Mouse (Mus musculus) urinary bladder, postnatal 36 days (tissue): ENCODE data around the gene Selenos.
"Not testable (repeated sequence)": the region's sequence is repeated elsewhere in the genome, so short reads cannot be mapped to it uniquely, and the experiment has no call there.

Experiments used
- DNase-seq, 2 experiments: peaks; one replicate each; pipeline ENCODE4 v3.0.0; 2022; ENCODE audit warnings: low spot score in 2 of 2, mixed read lengths in 1 of 2

The Selenos gene

DNA sequence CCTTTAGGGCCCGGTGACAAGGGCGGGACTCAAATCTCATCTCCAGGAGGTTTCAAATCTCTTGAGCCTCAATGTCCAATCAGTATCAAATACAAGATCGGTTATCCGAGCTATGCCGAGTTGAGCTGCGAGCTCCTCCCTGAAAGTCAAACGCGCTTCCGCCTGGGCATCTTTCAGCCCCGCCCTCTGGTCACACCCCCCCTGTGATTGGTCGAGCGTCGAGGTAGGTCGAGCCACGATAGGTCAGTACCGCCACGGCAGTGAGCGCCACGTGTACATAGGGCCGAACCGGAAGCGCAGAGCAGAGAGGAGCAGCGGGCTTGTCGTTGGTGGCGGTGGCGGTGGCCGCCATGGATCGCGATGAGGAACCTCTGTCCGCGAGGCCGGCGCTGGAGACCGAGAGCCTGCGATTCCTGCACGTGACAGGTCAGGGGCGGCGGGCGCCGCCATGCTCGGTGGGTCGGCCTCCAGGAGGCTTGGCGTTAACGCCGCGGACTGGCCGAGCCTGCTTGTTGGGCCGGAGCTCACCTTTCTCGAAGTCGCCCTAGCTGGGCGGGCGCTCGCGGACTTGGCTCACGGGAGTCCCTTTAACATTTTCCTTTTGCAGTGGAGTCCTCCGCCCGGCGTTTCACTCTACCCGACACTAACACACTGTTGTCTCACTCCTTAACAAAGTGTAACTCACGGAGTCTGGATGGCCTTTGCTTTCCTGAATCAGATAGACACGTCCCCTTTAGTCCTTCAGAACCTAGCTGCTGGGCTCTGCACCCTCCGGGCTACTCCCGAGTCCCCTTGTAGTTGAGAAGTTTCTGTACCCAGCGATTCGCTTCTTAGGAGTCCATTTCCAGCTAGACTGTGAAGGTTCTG, at the start of gene Selenos:
Selenos (plus strand) TSS at position 286 of the 867 bp plus-strand sequence.
- peak; percentile 95 to 97 for DNase-seq

DNA sequence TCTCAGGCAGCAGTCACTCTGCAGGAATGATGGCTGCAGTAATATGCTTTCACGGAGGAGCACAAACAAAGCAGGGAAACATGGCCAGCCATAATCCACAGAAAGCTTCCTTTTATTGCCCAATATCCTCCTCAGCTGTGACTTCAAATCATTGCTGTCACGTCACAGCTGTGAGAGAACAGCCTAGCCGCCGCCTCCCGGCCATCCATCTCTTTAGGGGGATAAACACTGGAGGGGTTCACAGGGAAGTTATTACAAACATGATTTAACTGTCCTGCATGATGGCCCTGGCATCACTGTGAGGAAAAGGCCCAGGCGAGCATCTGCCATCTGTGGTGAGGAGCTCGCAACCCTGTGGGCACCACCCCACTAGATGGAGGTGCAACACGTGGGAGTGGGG, 42.6 kb upstream of the Selenos start:
- DNase-seq = no peak

DNA sequence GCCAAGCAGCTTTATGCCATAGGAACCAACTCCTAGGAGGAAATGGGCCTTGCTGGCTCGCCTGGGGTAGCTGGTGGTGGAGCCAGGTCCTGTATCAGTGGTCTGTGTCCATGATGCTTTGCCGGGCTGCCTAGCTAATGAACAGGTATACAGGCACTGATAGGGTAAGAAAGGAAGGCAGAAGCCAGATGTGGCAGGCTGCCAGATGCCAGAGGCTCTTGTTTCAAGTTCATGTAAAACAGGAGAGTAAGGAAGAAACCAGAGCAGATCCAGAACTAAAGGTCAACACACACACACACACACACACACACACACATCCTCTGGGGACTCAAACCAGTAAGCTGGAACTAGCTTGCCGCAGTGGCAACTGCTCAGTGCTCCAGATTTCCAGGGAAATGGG, 41.2 kb upstream of the Selenos start:
- DNase-seq = no peak

DNA sequence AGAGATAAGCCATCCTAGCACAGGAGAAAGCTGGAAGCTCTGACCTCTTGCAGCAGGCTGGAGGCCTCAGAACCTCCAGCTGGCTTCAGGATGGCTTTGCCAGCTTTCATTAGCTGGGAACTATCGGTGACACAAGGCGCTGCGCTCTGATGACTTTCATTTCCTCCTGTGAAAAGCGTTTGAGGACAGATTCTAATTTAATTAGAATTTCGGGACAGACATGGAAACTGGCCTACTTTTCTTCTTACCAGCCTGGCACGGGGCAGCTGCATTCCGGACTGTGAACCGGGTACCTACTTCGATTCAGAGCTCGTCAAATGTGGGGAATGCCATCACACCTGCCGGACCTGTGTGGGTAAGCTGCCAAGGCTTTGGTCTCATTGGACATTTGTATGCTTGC, 40.7 kb upstream of the Selenos start:
- no peak for DNase-seq

DNA sequence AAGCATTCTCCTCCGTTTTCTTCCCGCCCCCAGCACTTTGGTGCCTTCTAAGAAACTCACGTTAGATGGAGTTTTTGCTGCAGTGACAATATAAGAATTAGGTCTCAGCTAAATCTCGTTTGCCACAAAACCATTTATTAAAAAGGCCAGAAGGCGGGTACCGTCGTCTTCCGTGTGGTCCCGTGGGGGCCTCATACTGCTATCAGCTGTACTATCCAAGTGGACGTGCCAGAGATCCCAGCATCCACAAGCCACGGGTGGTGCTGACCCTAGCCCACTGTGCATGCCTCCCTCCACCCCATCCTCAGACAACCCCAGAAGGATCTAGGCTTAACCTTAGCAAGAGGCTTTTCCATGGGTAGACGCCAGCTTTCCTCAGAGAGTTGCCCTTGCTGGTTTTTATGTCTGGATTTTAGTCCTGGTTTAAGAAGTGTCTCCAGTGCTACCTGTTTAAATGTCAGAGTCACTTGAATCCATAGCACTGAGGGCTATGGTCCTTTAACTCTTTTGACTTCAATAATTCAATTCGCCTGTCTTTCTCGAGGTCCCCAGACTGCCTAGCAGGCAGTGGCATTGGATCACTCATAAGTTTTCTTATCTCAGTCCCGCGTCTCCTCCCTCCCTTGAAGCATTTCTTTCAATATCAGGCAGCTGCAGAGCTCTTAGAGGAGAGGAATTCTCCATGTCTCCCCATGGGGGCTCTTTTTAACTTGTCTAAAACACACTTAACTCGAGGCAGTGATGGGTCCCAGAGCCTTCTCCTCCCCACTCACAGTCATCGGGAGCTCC, 39.2 kb upstream of the Selenos start:
- DNase-seq = no peak

DNA sequence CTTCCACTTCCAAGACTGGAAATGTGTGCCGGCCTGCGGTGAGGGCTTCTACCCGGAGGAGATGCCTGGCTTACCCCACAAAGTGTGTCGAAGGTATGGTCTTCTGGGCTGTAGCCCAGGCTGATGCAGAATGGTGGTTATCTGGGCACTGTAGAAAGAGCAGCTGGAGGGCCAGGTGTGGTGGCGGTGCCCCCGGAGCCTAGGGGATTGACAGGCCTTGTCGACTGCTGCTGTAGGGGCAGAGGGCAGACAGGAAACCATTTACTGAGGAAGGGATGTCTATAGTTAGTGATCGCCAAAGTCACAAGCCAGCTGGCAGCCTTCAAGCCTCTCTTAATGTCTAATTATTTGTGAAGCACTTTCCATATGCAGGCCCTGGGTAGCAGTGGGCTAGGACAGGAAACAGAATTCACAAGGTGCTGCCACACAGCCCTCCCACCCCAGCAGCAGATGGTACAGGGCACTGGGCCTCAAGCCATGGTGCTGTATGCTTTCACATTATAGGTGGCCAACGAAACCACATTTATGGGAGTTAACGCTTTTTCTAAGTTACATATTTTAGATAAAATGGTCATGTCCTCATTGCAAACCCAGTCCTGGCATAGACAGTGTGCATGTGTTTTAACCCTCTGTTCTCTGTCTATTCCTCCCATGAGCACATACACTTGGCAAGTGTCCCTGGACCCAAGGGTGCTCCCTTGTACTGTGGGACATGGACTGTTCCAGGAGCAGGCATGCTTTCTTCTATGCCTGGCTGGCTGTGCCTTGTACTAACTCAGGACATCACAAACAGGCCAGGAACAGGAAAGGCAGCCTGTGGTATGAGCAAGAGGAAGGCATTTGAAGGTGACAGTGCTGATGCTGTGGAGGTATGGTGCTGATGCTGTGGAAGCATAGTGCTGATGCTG, 35.6 kb upstream of the Selenos start, which contains the start of gene Gm45213:
Gm45213 (plus strand) TSS at position 51 of the 908 bp plus-strand sequence.
- no peak for DNase-seq

DNA sequence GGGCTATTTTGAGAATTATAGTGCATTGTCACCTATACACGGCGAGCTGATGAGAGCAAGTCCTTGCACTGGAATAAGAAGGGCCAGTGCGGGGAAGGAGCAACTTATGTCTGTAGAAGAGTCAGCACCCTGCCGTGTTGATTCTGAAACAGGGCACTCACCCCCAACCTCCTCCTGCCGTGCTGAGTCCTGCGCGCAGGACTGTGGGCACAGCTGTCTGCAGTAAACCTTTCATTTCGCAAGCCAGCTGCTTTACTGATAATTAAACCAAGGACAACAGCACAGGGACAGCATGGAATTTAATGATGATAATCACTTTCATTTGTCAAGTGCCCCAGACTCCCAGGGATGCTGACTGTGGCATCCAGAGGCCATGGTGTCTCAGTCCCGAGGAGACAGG, 34.8 kb upstream of the Selenos start:
- no peak for DNase-seq

DNA sequence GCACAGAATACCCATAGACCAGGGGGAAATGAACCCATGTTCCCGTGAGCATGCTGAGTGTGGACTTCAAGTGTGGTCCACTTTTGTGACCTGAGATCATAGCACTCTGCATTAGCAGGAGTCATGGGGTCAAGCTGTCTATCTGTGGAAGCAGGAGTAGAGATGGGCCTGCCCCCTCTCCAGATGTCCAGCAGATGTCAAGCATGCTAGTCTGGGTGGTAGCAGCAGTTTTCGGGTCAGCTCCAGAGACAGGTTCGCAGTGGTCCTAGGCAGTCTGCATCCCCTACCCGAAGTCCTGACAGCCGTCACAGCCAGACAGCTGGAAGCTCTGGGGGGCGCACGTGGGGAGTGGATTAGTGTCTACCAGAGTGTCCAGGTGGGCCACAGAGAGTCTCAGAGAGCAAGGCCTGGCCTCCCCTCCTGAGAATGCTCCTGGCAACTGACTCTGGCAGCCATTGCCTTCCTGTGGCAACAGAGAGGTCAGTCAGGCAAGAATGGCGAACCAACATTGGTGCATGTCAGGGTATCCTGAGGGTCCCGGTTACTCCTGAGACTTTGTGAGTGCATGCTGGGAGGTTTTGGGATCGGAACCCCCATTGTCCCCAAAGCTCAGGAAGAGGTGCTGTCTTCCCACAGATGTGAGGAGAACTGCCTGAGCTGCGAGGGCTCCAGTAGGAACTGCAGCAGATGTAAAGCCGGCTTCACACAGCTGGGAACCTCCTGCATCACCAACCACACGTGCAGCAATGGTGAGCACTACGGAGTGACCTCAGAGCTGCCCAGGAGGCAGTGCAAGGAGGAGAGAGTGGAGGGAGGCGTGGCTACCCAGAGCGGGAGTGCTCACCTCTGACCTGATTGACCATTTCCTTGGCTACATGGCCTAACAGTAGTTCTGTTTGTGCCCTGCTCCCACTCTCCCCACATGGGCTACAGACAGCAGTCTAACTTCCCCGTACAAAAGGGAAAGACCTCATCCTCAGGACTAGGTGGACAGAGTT, 32.2 kb upstream of the Selenos start:
- DNase-seq = peak in 1 of 2 experiments; percentile 11

DNA sequence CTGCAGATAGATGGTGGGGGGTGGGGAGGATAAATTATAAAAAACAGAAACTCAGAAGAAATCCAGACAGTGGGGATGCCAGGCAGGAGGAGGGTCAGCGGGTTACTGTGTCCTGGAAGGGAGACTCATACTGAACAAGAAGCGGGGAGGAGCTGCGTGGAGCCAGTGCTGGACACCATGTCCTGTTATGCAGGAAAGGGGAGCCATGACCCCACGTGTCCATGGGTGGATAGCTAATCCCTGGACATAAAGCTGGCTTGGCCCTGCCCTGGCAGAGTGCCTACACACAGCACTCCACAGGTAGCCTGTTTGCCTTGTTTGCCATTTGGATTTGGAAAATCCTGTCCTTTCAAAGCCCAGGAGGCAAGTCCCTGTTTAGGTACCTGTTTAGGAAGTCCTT, 31.5 kb upstream of the Selenos start:
- DNase-seq = no peak

DNA sequence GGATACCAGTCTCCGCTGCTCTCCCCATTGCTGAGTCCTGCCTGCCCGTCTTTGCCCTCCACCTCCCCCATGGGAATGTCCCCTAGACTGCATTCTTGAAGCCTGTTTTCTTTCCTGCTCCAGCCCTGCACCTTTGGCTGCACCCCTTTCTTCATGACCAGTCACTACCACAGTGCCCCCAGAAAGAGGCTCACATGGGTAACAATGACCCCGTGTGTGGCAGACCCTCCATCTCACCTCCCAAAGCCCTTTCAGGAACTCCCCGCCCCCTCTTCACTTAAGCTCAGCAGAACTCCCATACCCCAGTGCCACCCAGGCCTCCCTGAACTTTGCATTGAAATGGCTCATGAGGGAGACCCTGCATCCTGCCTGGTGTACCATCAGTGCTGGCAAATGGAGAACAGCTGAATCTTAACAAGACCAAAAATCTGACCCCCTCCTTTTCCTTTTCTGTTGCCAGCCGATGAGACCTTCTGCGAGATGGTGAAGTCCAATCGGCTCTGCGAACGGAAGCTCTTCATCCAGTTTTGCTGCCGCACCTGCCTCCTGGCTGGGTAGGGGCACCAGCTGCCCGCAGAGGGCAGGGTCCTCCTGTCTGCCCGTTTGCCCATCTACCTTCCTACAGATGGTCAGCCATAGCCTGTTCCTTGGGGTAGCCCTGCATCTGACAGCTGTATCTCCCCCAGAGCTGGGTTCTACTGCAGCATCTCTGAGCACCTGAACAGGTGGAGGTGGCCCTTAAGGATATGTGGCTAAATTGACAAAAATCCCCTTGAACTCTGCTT, 30.8 kb upstream of the Selenos start:
- DNase-seq = no peak

DNA sequence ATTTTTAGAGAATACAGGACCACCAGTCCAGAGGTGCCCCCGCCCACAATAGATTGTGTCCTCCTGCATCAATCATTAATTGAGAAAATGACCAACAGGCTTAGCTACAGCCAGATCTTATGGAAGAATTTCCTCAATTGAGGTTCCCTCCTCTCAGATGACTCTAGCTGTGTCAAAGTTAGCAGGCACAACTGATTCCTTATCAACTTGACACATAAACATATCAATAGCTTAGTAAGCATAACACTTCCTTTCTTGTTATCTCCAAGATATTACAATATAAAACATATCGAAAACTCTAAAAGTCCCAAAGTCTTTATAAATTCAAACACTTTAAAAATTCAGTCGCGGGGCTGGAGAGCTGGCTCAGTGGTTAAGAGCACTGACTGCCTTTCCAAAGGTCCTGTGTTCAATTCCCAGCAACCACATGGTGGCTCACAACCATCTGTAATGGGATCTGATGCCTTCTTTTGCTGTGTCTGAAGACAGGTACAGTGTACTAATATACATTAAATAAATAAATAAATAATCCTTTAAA, 25.4 kb upstream of the Selenos start:
- no peak for DNase-seq

DNA sequence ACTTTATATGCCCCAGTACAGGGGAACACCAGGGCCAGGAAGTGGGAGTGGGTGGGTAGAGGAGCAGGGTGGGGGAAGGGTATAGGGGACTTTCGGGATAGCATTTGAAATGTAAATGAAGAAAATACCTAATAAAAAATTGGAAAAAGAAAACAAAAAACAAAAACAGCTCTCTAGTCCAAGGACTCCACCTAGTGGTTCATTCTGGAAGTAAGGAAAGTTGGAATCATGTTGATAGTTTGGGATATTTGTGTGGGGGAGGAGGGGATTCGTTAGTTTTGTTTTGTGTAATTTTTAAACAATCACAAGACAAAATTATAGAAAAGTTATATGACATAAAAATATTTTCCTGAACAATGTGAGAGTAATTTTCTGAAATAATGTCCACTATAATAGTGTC, 24.1 kb upstream of the Selenos start:
- DNase-seq = not testable (repeated sequence)

DNA sequence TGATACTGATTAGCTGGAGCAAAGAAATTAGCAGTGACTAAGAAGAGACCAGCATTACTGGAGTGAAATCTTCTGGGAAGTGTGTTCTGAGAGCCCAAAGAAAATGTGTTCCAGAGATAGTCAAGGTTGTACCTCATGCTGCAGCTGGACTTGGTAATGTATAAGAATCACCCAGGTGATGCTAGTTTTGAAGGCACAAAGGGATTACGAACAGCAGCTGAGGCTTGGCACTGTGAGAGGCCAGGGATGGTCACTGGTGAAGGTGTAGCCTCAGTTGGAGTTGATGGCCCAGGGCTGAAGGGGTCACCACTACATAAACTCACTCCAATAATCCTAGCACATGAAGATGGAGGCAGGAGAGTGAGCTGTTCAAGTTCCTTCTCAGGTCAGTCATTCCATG, 20.7 kb upstream of the Selenos start, which contains the start of gene Snrpa1:
Snrpa1 (plus strand) TSS at position 301 of the 400 bp plus-strand sequence.
- DNase-seq = no peak

DNA sequence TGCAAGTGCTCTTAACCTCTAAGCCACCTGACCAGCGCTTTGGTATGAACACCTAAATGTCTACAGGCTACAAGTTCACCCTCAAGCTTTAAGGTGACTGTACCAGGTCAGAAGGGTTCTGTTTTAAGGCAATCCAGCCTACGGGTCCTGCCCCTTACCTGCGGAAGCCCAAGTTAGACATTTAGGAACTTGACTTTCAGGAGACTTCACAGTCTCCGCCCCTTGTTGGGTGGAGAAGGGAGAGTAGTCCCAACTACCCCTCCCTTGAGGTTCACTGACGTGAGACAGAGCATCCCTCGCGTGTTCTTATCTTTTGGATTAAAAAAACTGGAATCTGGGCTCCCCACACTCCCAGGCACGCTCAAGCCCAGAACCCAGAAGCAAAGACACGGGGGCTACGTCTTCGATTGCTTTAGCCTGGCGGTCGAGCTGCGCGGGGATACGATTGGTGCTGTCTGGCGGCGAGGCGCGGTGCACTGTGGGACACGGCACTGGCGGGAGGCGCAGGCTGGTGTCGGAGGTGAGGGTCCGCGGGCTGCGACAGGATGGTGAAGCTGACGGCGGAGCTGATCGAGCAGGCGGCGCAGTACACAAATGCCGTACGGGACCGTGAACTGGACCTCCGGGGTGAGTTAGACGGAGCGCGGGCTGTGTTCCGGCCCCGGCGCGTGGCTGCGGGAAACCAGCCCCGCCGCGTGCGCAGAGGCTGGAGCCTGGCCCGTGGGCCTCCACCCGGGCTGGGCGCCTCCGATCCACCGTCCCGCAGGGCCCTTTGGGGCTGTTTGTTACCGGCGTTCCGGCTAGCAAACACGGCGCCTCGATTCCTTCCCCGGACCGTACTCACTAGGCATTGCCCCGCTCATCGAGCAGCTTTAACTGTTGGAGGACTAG, 19.1 kb upstream of the Selenos start:
- peak; percentile 84 to 87 for DNase-seq

DNA sequence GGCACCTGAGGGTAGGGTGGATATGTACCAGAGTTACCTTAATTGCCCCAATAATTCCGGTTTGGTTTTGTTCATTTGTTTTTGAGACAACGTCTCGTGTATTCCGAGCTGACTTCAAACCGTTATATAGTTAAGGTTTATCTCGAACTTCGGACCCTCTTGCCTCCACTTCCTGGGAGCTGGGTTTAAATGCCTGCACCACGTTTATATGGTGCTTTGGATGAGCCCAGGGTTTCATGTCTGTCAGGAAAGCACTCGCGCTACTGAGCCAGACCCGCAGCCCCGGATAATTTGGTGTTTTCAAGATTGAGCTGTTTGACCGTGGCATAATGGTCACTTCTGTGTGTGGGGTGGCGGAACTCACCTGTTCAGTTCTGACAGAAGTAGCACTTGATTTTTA, 18.4 kb upstream of the Selenos start:
- no peak for DNase-seq

DNA sequence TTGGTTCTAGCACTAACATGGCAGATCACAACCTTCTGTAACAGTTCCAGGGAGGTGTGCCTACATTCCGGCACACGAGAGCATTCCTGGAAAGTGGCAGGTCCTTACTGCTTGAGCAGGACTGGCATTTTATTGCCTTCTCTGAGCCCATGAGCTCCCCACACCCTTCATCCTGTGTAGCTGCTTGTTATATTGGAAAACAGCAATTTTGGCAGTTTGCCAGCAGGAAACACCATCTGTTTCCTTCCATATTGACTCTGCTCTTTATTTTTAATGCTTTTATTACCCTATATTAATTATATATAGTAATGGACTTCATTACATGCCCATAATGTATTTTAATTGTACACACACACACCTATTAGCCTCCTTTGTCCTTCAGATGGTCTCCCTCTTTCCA, 3.0 kb upstream of the Selenos start:
- DNase-seq = no peak

DNA sequence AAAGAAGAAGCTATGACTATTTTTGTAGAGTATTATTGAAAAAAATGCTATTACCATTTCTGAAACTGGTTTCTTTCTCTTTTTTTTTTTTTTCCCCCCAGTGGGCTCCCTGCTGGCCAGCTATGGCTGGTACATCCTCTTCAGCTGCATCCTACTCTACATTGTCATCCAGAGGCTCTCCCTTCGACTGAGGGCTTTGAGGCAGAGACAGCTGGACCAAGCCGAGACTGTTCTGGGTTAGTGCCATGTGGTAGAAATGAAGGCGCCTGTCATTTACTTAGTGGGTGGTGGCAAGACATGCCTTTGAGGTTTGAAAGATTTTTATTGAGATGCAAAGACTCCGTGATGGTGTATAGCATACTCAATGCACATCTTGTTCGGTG, 773 bp downstream of the Selenos start:
- DNase-seq = no peak

DNA sequence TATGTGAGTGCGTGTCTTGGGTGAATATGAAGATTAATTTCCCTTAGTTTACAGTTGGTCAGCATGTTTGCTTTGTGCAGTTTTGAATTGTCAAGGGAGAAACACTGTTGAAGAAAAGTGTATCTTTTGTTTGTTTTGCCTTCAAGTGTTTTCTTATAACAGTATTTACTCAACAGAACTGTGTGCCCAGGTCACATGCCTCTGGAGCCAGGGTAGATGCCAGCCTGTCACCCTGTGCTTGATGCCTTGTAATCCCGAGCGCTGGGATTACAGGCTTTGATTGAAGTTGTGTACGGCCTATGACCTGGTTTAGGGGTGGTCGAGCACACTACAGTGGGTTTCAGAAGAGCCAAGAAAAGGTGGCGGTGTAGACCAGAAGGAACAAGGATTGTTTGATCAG, 4.3 kb downstream of the Selenos start:
- DNase-seq = no peak
